Mouse (Mus musculus) gastrocnemius, adult 2 months (tissue): ENCODE results near the gene Fam186b. TPM values are rescaled to one million over a fixed set of nuclear protein-coding genes. Genes with fewer than 3 reads are reported as not detected.
A peak's percentile ranks its signal among the peaks of the same experiment; 100 is the strongest.
"Not testable (repeated sequence)": the region's sequence is repeated elsewhere in the genome, so short reads cannot be mapped to it uniquely, and the experiment has no call there.

ENCODE experiments used
- DNase-seq: peaks from one replicate; pipeline ENCODE4 v3.0.0; 2022
- H3K27ac ChIP-seq: fragments of 200-600 bp; 2 replicates; pipeline ENCODE4 v1.8.1; 2022; ENCODE audit warnings: mild to moderate bottlenecking
- H3K4me3 ChIP-seq: fragments of 200-600 bp; 2 replicates; pipeline ENCODE4 v1.8.1; 2022; ENCODE audit warnings: mild to moderate bottlenecking, moderate library complexity
- CTCF ChIP-seq: fragments of 200-600 bp; IDR thresholded peaks from 2 replicates; pipeline ENCODE4 v1.8.1; 2022; ENCODE audit warnings: antibody characterized with exemption, mild to moderate bottlenecking, moderate library complexity
- intact Hi-C: fragments of 180-260 bp; cut with DNase I; formaldehyde crosslinking; loops from one replicate; pipeline ENCODE4 v1.15.1; 2025
- total RNA-seq, 2 experiments: library from RNA; stranded (reverse); gene quantifications; 2 replicates each; pipeline ENCODE4 v1.2.3; 2021

Fam186b gene
- total RNA-seq, 2 experiments from 2014 or later, result not detected

GRCm38 (mm10) chr15:99251626-99252380 lies 43.9 kb downstream of the Fam186b start, which contains the start of gene Mcrs1:
Gene Mcrs1, minus strand, starts transcription at chr15:99251961.
- Histone ChIP-seq H3K27ac (peak within 1 kb of the TSS; percentile 96), H3K4me3 (peak within 1 kb of the TSS; percentile 86)
- peak; percentile 1; the same call in 1 of the 2 replicates for TF ChIP-seq CTCF
- intact Hi-C loops, result loop anchor here (2.0 kb wide), 1 partner anchor 43 kb away; the partner anchor contains the start of genes Fam186b and Prpf40b
- peak; percentile 98 for DNase-seq

GRCm38 (mm10) chr15:99251111-99251510 lies 44.6 kb downstream of the Fam186b start:
- DNase-seq, result peak; percentile 46
- Histone ChIP-seq H3K4me3 (peak overlapping the region; percentile 86), H3K27ac (peak overlapping the region; percentile 96)
- intact Hi-C loops, result loop anchor here (2.0 kb wide), 1 partner anchor 44 kb away; the partner anchor contains the start of genes Fam186b and Prpf40b

- intact Hi-C loops, result loop anchor here (2.0 kb wide), 1 partner anchor 45 kb away; the partner anchor contains the start of genes Fam186b and Prpf40b
- no peak for TF ChIP-seq CTCF
- Histone ChIP-seq H3K4me3 (peak overlapping the region; percentile 86), H3K27ac (peak overlapping the region; percentile 96)
- no peak for DNase-seq
Observed at GRCm38 (mm10) chr15:99249938-99250337, 45.8 kb downstream of the Fam186b start.

GRCm38 (mm10) chr15:99248972-99249371 lies 46.7 kb downstream of the Fam186b start:
- H3K4me3 ChIP-seq, result peak overlapping the region; percentile 86
- intact Hi-C loops, result no loop called here
- H3K27ac ChIP-seq, result peak overlapping the region; percentile 96
- peak; percentile 84 for DNase-seq
- peak; percentile 40 for TF ChIP-seq CTCF

GRCm38 (mm10) chr15:99246736-99247135 lies 49.0 kb downstream of the Fam186b start:
- intact Hi-C loops, DNase-seq: not testable (repeated sequence)
- Histone ChIP-seq H3K27ac (peak overlapping the region; percentile 96), H3K4me3 (peak overlapping the region; percentile 86)

- Histone ChIP-seq H3K27ac (no peak overlapping the region), H3K4me3 (no peak overlapping the region)
- TF ChIP-seq CTCF, result no peak
- intact Hi-C loops, result no loop called here
- DNase-seq, result no peak
Observed at GRCm38 (mm10) chr15:99242045-99242444, 53.6 kb downstream of the Fam186b start.

- no peak for TF ChIP-seq CTCF
- DNase-seq, result no peak
- Histone ChIP-seq H3K4me3 (no peak overlapping the region), H3K27ac (no peak overlapping the region)
- intact Hi-C loops, result no loop called here
Observed at GRCm38 (mm10) chr15:99241249-99241648, 54.4 kb downstream of the Fam186b start.

- DNase-seq, result no peak
- Histone ChIP-seq H3K27ac (no peak overlapping the region), H3K4me3 (no peak overlapping the region)
- TF ChIP-seq CTCF, result peak; percentile 57
- intact Hi-C loops, result loop anchor here (1.0 kb wide), 1 partner anchor 25 kb away; no protein-coding TSS in a partner anchor
Observed at GRCm38 (mm10) chr15:99240129-99240528, 55.6 kb downstream of the Fam186b start.

GRCm38 (mm10) chr15:99238006-99238405 lies 57.7 kb downstream of the Fam186b start:
- DNase-seq, result peak; percentile 4
- TF ChIP-seq CTCF, result no peak
- intact Hi-C loops, result no loop called here
- H3K4me3 ChIP-seq, result no peak overlapping the region
- H3K27ac ChIP-seq, result no peak overlapping the region

- intact Hi-C loops, result no loop called here
- Histone ChIP-seq H3K27ac (no peak overlapping the region), H3K4me3 (no peak overlapping the region)
- TF ChIP-seq CTCF, result no peak
- no peak for DNase-seq
Observed at GRCm38 (mm10) chr15:99234326-99235010, 61.2 kb downstream of the Fam186b start.

- intact Hi-C loops, result no loop called here
- no peak for DNase-seq
- H3K4me3 ChIP-seq, result no peak overlapping the region
- no peak overlapping the region for H3K27ac ChIP-seq
- no peak for TF ChIP-seq CTCF
Observed at GRCm38 (mm10) chr15:99233719-99234118, 62.0 kb downstream of the Fam186b start.

- no peak overlapping the region for H3K27ac ChIP-seq
- DNase-seq, result no peak
- intact Hi-C loops, result no loop called here
- no peak overlapping the region for H3K4me3 ChIP-seq
- TF ChIP-seq CTCF, result no peak
Observed at GRCm38 (mm10) chr15:99231998-99232397, 63.7 kb downstream of the Fam186b start.

GRCm38 (mm10) chr15:99226090-99226489 lies 69.6 kb downstream of the Fam186b start:
- Histone ChIP-seq H3K4me3 (no peak overlapping the region), H3K27ac (no peak overlapping the region)
- intact Hi-C loops, result no loop called here
- no peak for TF ChIP-seq CTCF
- no peak for DNase-seq
